Mouse (Mus musculus) brain, embryonic 14.5 days (tissue): Measurements from ENCODE around the gene Lamc1.

Experiments used
- CTCF ChIP-seq: fragments of 200-500 bp; IDR thresholded peaks from 2 replicates; pipeline ENCODE4 v1.5.1; 2012; ENCODE audit warnings: inconsistent platforms, mild to moderate bottlenecking, moderate library complexity, borderline replicate concordance; ENCODE audit not compliant: insufficient read depth, insufficient read length; ENCODE audit errors: extremely low read depth
- POLR2A ChIP-seq: fragments of 200-500 bp; IDR thresholded peaks from 2 replicates; pipeline ENCODE4 v1.6.1; 2012; ENCODE audit warnings: mild to moderate bottlenecking, inconsistent platforms, borderline replicate concordance; ENCODE audit not compliant: poor library complexity, insufficient read depth, insufficient read length, severe bottlenecking; ENCODE audit errors: extremely low read depth

- no peak for TF ChIP-seq CTCF
- no peak for TF ChIP-seq POLR2A
These were observed 51.1 kb downstream of the Lamc1 start for GRCm38 (mm10) chr1:153281483-153281882.
